10 mouse cellular contexts compared by ENCODE assay signal in the genomic region with DNA sequence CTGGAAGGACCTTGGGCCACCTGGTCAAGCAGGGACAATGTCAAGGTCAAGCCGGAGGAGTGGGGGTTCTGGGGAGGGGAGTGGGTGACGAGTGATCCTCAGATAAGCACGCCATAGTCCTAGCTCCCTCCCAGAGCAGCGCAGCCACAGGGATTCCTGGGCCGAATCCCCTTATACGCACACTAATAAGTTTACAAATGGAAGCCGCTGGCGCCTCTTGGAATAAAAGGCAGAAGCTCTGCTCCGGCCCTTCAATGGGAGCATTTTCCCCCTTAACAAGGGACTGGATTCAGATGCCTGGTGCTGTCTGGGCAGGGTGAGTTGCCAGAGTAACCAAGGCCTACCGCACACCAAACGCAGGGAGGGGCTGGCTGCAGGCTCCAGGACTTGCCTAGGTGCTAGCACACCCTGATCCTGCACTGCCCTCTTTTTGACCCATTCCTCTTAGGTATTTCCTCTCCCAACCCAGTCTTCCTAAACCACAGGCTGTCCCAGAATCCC. TPM values are rescaled to one million over a fixed set of nuclear protein-coding genes. Genes with fewer than 3 reads are reported as not detected.
A peak's percentile ranks its signal among the peaks of the same experiment; 100 is the strongest.
DNase-seq lines count a peak whose midpoint lies in the region; ATAC-seq and TF ChIP-seq lines count a peak whose summit lies in the region.
"Had no signal": no experiment of that assay in that cellular context is flagged by ENCODE, and none has a peak within 500 bp of the region (broad histone marks: within the 10 kb centered on the region; RNA-seq: fewer than 3 reads in every experiment).

No protein-coding gene starts in this region.

- TF ChIP-seq POLR2A in embryonic fibroblast, embryonic 13.5 days (IDR thresholded peaks at IDR 0.05; ENCODE audit: low read depth, low read length), result no peak

- H3K4me2 ChIP-seq in heart, embryonic 14.5 days (ENCODE audit: low read length), result peak overlapping the region; percentile 97
- peak overlapping the region; percentile 99 for H3K4me2 ChIP-seq in limb, embryonic 12.5 days

- DNase-seq in heart, adult 8-10 months (ENCODE audit: low spot score), result no peak
- peak; percentile 98 for DNase-seq in R1 (ENCODE audit: low read depth, low spot score)
- peak; percentile 81 for DNase-seq in retina, postnatal 1 day
- no peak for DNase-seq in testis, postnatal 10 days (ENCODE audit: low spot score)

- no peak overlapping the region for H3K27ac ChIP-seq in heart, embryonic 14.5 days (replicated peaks in 1 of 2; ENCODE audit: control insufficient read depth in 1 of 2, insufficient read depth in 1 of 2, low read depth in 2 of 2, low read length in 2 of 2)
- H3K27ac ChIP-seq in embryonic fibroblast, embryonic 13.5 days (ENCODE audit: insufficient read depth, low read length), result no peak overlapping the region
- H3K27ac ChIP-seq in limb, embryonic 12.5 days, result no peak overlapping the region

- ATAC-seq in heart, embryonic 14.5 days (ENCODE audit: insufficient number of reproducible peaks, insufficient read depth, low FRiP score, low read depth), result no peak
- peak; percentile 72; the same call in 1 of the 2 replicates for ATAC-seq in limb, embryonic 12.5 days (ENCODE audit: insufficient number of reproducible peaks, insufficient read depth, low FRiP score, low TSS enrichment, low read depth)
- no peak for ATAC-seq in megakaryocyte-erythroid progenitor cell, adult 5-6 weeks (replicated peaks; ENCODE audit: low FRiP score, low TSS enrichment, poor library complexity, severe bottlenecking)

- H3K27me3 ChIP-seq in heart, embryonic 14.5 days (ENCODE audit: control insufficient read depth, insufficient read depth, low read length), result peaks cover 44% of the 10 kb centered on the region
- peaks cover 38% of the 10 kb centered on the region for H3K27me3 ChIP-seq in limb, embryonic 12.5 days

- H3K36me3 ChIP-seq in heart, embryonic 14.5 days (ENCODE audit: control insufficient read depth, insufficient read depth, low read length), result no peaks in the 10 kb centered on the region
- H3K36me3 ChIP-seq in limb, embryonic 12.5 days, result no peaks in the 10 kb centered on the region

- H3K9ac ChIP-seq in heart, embryonic 14.5 days (ENCODE audit: low read length), result no peak overlapping the region
- H3K9ac ChIP-seq in limb, embryonic 12.5 days (replicated peaks), result no peak overlapping the region

- WGBS in heart, embryonic 14.5 days, result 6% methylated on average over 11 of the region's 11 CpGs
- WGBS in limb, embryonic 12.5 days, result 2% methylated on average over 11 of the region's 11 CpGs

- H3K4me1 ChIP-seq in heart, embryonic 14.5 days (ENCODE audit: control insufficient read depth in 2 of 2, insufficient read depth in 2 of 2, low read length in 2 of 2), result peaks cover 14 to 18% of the 10 kb centered on the region in 2 experiments
- no peaks in the 10 kb centered on the region for H3K4me1 ChIP-seq in embryonic fibroblast, embryonic 13.5 days (ENCODE audit: control insufficient read depth, insufficient read depth, low read length)
- H3K4me1 ChIP-seq in limb, embryonic 12.5 days (replicated peaks), result peaks cover 31% of the 10 kb centered on the region

- TF ChIP-seq CTCF in embryonic fibroblast, embryonic 13.5 days (IDR thresholded peaks at IDR 0.05; ENCODE audit: borderline replicate concordance, insufficient read depth, low read length), result no peak

- no peaks in the 10 kb centered on the region for H3K9me3 ChIP-seq in heart, embryonic 14.5 days (ENCODE audit: control insufficient read depth, low read length)
- no peaks in the 10 kb centered on the region for H3K9me3 ChIP-seq in limb, embryonic 12.5 days

- H3K4me3 ChIP-seq in heart, embryonic 14.5 days (ENCODE audit: control insufficient read depth in 1 of 2, insufficient read depth in 1 of 2, low read depth in 1 of 2, low read length in 2 of 2), result peak overlapping the region; percentile 49 to 50; a peak in 3 of 4 replicates
- H3K4me3 ChIP-seq in embryonic fibroblast, embryonic 13.5 days (ENCODE audit: insufficient read depth, low read length), result peak overlapping the region; percentile 39; the same call in 1 of the 2 replicates
- peak overlapping the region; percentile 55 for H3K4me3 ChIP-seq in limb, embryonic 12.5 days (replicated peaks)

RNA-seq across cellular contexts. Expression of a gene that starts 46.2 kb away (rescaled TPM):
- polyA plus RNA-seq in heart, embryonic 14.5 days (2014; fragmentation: Nextera tagmentation; extraction: Ambion mirVana), result 0.09 TPM in 1 of 2 replicates, not detected in the other
- total RNA-seq in heart, adult 8-10 months (2022), result not detected
- 0.26 and 0.37 TPM in 2 replicates for polyA plus RNA-seq in embryonic fibroblast, embryonic 13.5 days (2011; ENCODE audit: insufficient read length, low read depth, missing spikeins)
- 1.5 and 2.6 TPM in 2 replicates for polyA plus RNA-seq in limb, embryonic 12.5 days (2016; fragmentation: Nextera tagmentation; extraction: Ambion mirVana)
- total RNA-seq in megakaryocyte-erythroid progenitor cell, adult 5-6 weeks (2014; fragmentation: Nextera tagmentation), result not detected in 2 replicates
- not detected in 2 replicates for total RNA-seq in megakaryocyte-erythroid progenitor cell, adult 5-6 weeks (2017)
- total RNA-seq: hematopoietic stem cell, adult 5-6 weeks; MEL had no signal

Comparison
In these comparisons a context has a peak if more than half of its experiments do, and no peak if none do; other contexts are left out.
1. DNase-seq: peak in R1 (single experiment) and retina, postnatal 1 day (single experiment); none in heart, adult 8-10 months (single experiment) and testis, postnatal 10 days (single experiment).
2. Peak in every context shown above with its lines, with median percentiles within 50 percentile points of each other: H3K4me3 ChIP-seq.